Mouse (Mus musculus) intestine, embryonic 15.5 days (tissue): ENCODE data around the gene Ptpn14. TPM values are rescaled to one million over a fixed set of nuclear protein-coding genes. Genes with fewer than 3 reads are reported as not detected.

Source experiments
- ATAC-seq: fragments of 200-750 bp; cut with Nextera tagmentation; 2 replicates; pipeline ENCODE4 v1.8.0; 2017; ENCODE audit warnings: moderate TSS enrichment, moderate library complexity
- H3K27ac ChIP-seq: fragments of 300-500 bp; sonication (generic); 2 replicates; pipeline ENCODE4 v1.5.1; 2015; ENCODE audit warnings: mild to moderate bottlenecking, inconsistent platforms
- H3K27me3 ChIP-seq: fragments of 300-500 bp; sonication (generic); replicated peaks from 2 replicates; pipeline ENCODE4 v1.6.1; 2015; ENCODE audit warnings: inconsistent platforms
- H3K36me3 ChIP-seq: fragments of 300-500 bp; sonication (generic); 2 replicates; pipeline ENCODE4 v1.6.1; 2015; ENCODE audit warnings: inconsistent platforms
- H3K4me1 ChIP-seq: fragments of 300-500 bp; sonication (generic); replicated peaks from 2 replicates; pipeline ENCODE4 v1.6.1; 2015; ENCODE audit warnings: inconsistent platforms
- H3K4me2 ChIP-seq: fragments of 300-500 bp; sonication (generic); replicated peaks from 2 replicates; pipeline ENCODE4 v1.6.1; 2015; ENCODE audit warnings: mild to moderate bottlenecking, inconsistent platforms
- H3K4me3 ChIP-seq: fragments of 300-500 bp; sonication (generic); replicated peaks from 2 replicates; pipeline ENCODE4 v1.5.1; 2015; ENCODE audit warnings: inconsistent platforms
- H3K9ac ChIP-seq: fragments of 300-500 bp; sonication (generic); 2 replicates; pipeline ENCODE4 v1.6.1; 2015; ENCODE audit warnings: inconsistent platforms
- H3K9me3 ChIP-seq: fragments of 300-500 bp; sonication (generic); 2 replicates; pipeline ENCODE4 v1.6.1; 2016; ENCODE audit warnings: inconsistent platforms
- WGBS: fragments of 180-500 bp; shearing (Covaris S2); methylation state at CpG from one replicate; pipeline ENCODE4 v1.1.7; 2015; 5-methylcytosine and 5-hydroxymethylcytosine counted together
- polyA plus RNA-seq: library from polyadenylated mRNA; unstranded; fragments of >200 nt; fragmentation: Nextera tagmentation; extraction: Ambion mirVana; gene quantifications from 2 replicates; pipeline ENCODE4 v1.2.1, GENCODE M21; 2015

The Ptpn14 gene
- polyA plus RNA-seq, 1 experiment from 2014 or later = 6.2 TPM

DNA sequence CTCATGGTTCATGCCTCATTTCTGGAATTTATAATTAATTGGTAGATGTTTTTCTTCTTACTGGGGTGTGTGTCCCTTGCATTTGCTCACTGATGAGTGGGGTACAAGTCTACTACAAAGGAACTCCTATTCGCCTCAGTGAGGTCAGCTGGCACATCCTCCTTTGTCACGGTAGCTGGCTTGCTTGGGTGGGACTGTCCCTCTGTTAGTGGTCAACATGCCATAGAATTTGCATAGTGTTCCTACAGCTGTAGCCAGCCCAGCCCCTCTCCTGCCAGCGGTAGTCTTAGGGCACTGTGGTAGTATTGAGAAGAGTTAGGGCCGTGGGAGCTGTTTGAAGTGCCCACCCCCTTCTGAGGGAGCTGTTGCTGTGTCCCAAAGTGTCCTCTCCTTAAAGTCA is 73.2 kb downstream of the Ptpn14 start:
- WGBS = 94% methylated on average over 4 of the region's 4 CpGs
- H3K4me1 ChIP-seq = no peaks in the 10 kb centered on the region
- no peaks in the 10 kb centered on the region for H3K27me3 ChIP-seq
- ATAC-seq = no peak
- H3K9ac ChIP-seq = no peak overlapping the region
- H3K4me3 ChIP-seq = no peak overlapping the region
- no peak overlapping the region for H3K4me2 ChIP-seq
- H3K36me3 ChIP-seq = 0 out of 2 replicates have a peak, but pooled peaks cover 3% of the 10 kb centered on the region
- H3K27ac ChIP-seq = no peak overlapping the region
- H3K9me3 ChIP-seq = no peaks in the 10 kb centered on the region

DNA sequence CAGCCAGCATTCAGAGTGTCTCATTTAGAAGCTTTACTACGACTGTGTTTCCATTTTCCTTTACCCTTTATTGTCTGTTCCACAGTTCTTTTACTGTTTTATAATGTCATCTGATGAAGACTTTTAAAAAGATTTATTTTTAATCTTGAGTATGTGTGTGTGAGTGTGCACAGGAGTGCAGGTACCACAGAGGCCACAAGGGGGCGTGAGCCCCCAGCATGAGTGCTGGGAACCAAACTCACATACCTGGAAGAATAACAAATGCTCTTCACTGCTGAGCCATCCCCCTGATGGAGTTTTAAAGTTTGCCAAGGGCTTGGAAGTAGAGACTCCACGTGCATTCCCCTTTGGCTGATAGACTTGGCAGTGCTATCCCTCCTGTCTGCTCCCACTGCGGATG is 74.5 kb downstream of the Ptpn14 start:
- Histone ChIP-seq H3K9ac (no peak overlapping the region), H3K4me3 (no peak overlapping the region), H3K4me1 (peaks cover 6% of the 10 kb centered on the region; the same call in 1 of the 2 replicates), H3K36me3 (0 out of 2 replicates have a peak, but pooled peaks cover 3% of the 10 kb centered on the region), H3K4me2 (no peak overlapping the region), H3K27ac (no peak overlapping the region), H3K9me3 (no peaks in the 10 kb centered on the region), H3K27me3 (no peaks in the 10 kb centered on the region)
- ATAC-seq = no peak
- WGBS = 90% methylated on average over 4 of the region's 4 CpGs

DNA sequence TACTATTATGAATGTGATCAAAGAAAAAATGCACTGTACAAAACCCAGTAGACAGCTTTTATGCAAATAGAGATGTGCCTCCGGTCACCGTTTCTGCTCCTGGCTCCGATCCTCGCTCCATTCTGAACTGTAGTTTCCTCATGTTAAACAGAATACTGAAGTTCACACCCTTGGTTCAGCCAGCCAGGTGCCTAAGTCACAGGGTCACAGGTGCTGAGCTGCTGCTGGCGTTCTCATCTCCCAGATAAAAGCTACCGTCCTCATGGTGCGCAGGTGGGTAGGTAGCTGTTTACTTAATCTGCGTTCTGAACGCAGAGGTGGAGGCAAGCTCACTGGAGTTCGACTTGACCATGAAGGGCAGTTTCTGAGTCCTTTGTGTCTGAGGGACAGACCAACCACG is 75.7 kb downstream of the Ptpn14 start:
- H3K9me3 ChIP-seq = no peaks in the 10 kb centered on the region
- H3K27me3 ChIP-seq = no peaks in the 10 kb centered on the region
- H3K4me2 ChIP-seq = no peak overlapping the region
- ATAC-seq = no peak
- peaks cover 6% of the 10 kb centered on the region; the same call in 1 of the 2 replicates for H3K4me1 ChIP-seq
- no peaks in the 10 kb centered on the region for H3K36me3 ChIP-seq
- no peak overlapping the region for H3K9ac ChIP-seq
- no peak overlapping the region for H3K4me3 ChIP-seq
- H3K27ac ChIP-seq = no peak overlapping the region
- 77% methylated on average over 11 of the region's 11 CpGs for WGBS

DNA sequence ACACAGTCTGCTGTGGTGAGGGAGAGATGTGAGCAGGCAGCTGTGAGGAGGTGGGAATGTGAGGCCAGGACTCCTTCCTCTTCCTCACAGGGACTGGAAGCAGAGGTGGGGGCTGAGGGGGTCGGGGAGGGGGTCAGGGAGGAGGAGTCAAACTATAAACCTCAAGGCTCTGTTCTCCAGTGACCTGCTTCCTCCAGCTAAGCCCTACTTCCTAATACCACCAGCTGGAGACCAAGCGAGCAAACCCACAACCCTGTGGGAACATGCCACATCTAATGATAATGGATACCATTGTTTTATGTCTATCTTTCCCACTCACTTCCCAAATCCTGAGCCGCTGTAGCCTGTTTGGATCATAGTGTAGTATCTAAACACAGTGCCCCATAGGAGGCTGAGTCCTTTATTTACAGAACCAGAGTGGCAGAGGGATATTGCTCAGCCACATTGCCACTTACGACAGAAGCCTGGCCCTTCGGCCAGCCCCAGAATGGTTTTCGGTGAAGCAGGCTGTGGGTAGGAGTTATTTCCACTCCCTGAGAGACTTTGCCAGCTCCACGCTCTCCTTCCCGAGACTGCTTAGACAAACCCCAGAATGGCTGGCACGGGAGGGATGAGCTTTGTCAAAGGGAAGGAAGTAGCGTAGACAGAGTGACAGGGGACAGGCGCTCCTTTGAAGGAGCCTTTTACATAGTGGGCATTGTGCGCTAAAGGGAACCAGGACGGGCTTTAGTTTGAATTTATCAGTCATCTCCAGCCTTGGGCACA is 78.6 kb downstream of the Ptpn14 start:
- peaks cover 7% of the 10 kb centered on the region; the same call in 1 of the 2 replicates for H3K4me1 ChIP-seq
- 74% methylated on average over 13 of the region's 13 CpGs for WGBS

DNA sequence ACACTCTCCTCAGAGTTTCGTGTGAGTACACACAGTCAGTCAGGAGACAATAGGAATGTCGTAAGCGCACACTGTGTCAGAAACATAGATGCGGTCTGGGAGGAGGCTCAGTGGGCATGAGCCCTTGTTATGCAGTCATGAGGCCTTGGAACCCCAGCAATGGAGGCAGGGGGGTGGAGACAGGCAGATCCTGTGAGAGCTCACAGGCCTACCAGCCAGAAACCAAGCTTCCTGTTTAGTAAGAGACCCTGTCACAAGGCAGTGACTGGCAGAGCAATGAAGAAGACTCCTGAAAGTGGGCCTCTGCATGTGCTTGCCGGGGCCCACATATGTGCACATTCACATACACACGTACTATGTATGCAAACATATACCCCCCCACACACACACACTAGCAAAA is 79.9 kb downstream of the Ptpn14 start:
- no peaks in the 10 kb centered on the region for H3K36me3 ChIP-seq
- H3K4me2 ChIP-seq = no peak overlapping the region
- peaks cover 12% of the 10 kb centered on the region; the same call in 1 of the 2 replicates for H3K4me1 ChIP-seq
- no peak overlapping the region for H3K27ac ChIP-seq
- 96% methylated on average over 6 of the region's 6 CpGs for WGBS
- H3K9me3 ChIP-seq = no peaks in the 10 kb centered on the region
- H3K9ac ChIP-seq = no peak overlapping the region
- no peak for ATAC-seq
- no peaks in the 10 kb centered on the region for H3K27me3 ChIP-seq
- H3K4me3 ChIP-seq = no peak overlapping the region

More for the DNA sequence above, 78.6 kb downstream of the Ptpn14 start:
- ATAC-seq = no peak
- Histone ChIP-seq H3K27me3 (no peaks in the 10 kb centered on the region), H3K4me3 (no peak overlapping the region), H3K4me2 (no peak overlapping the region), H3K27ac (no peak overlapping the region), H3K9ac (no peak overlapping the region), H3K36me3 (no peaks in the 10 kb centered on the region), H3K9me3 (no peaks in the 10 kb centered on the region)

DNA sequence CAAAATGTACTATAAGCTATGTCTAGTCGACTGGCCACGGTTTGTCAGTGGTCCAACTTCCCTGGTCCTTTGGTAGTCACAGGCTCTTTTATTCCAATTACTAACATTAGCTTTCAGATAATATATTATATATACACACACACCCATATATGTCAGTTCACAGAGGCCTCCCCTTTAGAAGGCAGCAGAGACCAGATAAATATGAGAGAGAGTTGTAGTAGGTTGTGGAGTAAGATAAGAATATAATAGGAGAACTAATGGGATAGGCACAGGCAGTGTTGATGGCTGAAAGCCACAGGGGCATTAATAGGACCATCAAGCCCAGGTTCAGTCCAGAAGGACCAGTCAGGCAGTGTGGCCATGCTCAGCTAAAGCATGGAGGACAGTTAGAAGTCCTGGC is 80.4 kb downstream of the Ptpn14 start:
- 76% methylated on average over 2 of the region's 2 CpGs for WGBS
- Histone ChIP-seq H3K36me3 (no peaks in the 10 kb centered on the region), H3K27ac (no peak overlapping the region), H3K9me3 (no peaks in the 10 kb centered on the region), H3K4me3 (no peak overlapping the region), H3K9ac (no peak overlapping the region), H3K4me1 (peaks cover 12% of the 10 kb centered on the region; the same call in 1 of the 2 replicates), H3K27me3 (no peaks in the 10 kb centered on the region), H3K4me2 (no peak overlapping the region)
- ATAC-seq = no peak

DNA sequence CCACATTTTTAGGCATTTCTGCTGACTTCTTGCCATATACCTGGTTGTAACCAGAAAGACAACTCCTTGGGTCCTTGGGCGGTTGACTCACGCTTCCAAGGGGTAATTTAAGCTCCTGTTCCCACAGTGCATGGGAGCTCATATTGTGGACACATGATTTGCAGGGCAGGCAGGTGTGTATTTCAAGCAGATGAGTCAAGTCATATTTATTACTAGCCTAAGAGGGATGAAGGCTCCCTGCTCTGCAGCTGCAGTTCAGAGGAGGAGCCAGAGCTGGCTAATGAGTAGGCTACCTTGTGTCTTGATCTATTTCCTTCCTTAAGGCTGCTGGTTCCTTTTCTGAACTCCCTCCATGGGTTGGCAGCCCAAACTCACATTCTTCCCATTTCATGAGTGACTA is 83.7 kb downstream of the Ptpn14 start:
- Histone ChIP-seq H3K4me1 (peaks cover 9% of the 10 kb centered on the region; the same call in 1 of the 2 replicates), H3K27me3 (no peaks in the 10 kb centered on the region), H3K9me3 (no peaks in the 10 kb centered on the region), H3K4me2 (no peak overlapping the region), H3K27ac (no peak overlapping the region), H3K36me3 (no peaks in the 10 kb centered on the region), H3K4me3 (no peak overlapping the region), H3K9ac (no peak overlapping the region)
- ATAC-seq = peak; percentile 29; the same call in 1 of the 2 replicates
- 71% methylated on average over 2 of the region's 2 CpGs for WGBS

DNA sequence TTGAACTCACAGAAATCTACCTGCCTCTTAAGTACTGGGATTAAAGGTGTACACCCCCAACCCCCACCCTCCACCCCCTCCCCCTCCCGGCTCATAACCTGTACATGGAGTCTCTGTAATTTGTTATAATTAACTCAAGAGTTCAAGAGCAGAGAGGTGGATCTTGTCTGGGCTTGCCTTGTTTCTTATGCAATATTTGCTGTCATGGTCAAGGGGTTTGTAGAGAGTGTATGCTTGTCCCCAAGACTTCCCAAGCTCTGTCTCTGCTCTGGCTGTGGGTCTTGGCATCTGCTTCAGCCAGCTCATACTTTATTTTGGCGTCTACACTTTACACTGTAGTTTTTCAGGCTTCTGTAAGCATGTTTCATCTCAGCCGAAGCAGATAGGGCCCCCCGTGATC is 86.3 kb downstream of the Ptpn14 start:
- ATAC-seq = no peak
- no peak overlapping the region for H3K9ac ChIP-seq
- H3K4me3 ChIP-seq = no peak overlapping the region
- H3K4me1 ChIP-seq = peaks cover 6% of the 10 kb centered on the region; the same call in 1 of the 2 replicates
- no peak overlapping the region for H3K4me2 ChIP-seq
- 74% methylated on average over 4 of the region's 4 CpGs for WGBS
- no peaks in the 10 kb centered on the region for H3K36me3 ChIP-seq
- no peak overlapping the region for H3K27ac ChIP-seq
- no peaks in the 10 kb centered on the region for H3K9me3 ChIP-seq
- H3K27me3 ChIP-seq = no peaks in the 10 kb centered on the region

DNA sequence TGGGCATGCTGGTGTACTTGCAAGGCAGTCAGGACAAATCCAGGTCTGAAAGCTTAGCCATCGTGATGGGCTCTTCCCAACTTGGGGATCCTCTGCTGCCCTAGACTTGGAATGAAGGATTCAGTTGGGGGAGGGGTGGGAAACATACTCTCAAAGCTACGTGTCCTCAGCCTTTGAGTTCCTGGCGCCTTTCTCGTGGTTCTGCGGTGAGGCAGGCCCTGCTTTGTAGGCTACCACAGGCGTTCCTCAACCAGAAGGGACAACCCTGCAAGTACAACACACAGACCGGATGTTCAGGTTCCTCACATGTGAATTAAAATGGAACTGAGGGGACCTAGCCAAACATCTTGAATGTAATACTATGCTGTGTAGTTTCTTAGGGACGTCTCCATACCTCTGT is 89.0 kb downstream of the Ptpn14 start:
- Histone ChIP-seq H3K4me2 (no peak overlapping the region), H3K27me3 (no peaks in the 10 kb centered on the region), H3K9me3 (no peaks in the 10 kb centered on the region), H3K4me1 (peaks cover 8% of the 10 kb centered on the region; the same call in 1 of the 2 replicates), H3K27ac (0 out of 2 replicates have a peak overlapping the region, but pooled peaks have one; percentile 33), H3K36me3 (no peaks in the 10 kb centered on the region), H3K9ac (no peak overlapping the region), H3K4me3 (no peak overlapping the region)
- no peak for ATAC-seq
- WGBS = 75% methylated on average over 8 of the region's 8 CpGs

DNA sequence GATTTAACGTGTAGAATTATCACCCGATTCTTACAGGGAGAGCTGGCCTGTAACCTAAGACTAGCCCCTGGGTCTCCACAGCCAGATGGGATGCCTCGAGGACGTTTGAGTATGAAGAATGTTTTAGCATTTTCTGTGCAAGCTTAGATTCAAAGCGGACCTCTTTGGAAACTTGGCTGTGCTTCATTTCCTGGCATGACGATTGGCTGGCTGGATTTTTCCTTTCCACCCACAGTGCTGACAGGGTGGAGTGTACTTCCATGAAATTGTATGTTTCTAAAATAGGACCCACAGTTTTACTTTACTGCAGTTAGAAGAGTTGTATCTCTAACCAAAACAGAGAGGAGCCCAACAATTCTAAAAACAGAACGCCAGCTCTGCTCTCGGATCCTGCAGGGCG is 89.7 kb downstream of the Ptpn14 start:
- H3K27ac ChIP-seq = 0 out of 2 replicates have a peak overlapping the region, but pooled peaks have one; percentile 33
- no peaks in the 10 kb centered on the region for H3K27me3 ChIP-seq
- no peaks in the 10 kb centered on the region for H3K36me3 ChIP-seq
- 56% methylated on average over 9 of the region's 9 CpGs for WGBS
- H3K4me1 ChIP-seq = peaks cover 6% of the 10 kb centered on the region; the same call in 1 of the 2 replicates
- no peak overlapping the region for H3K4me3 ChIP-seq
- ATAC-seq = no peak
- H3K9me3 ChIP-seq = no peaks in the 10 kb centered on the region
- no peak overlapping the region for H3K4me2 ChIP-seq
- no peak overlapping the region for H3K9ac ChIP-seq

DNA sequence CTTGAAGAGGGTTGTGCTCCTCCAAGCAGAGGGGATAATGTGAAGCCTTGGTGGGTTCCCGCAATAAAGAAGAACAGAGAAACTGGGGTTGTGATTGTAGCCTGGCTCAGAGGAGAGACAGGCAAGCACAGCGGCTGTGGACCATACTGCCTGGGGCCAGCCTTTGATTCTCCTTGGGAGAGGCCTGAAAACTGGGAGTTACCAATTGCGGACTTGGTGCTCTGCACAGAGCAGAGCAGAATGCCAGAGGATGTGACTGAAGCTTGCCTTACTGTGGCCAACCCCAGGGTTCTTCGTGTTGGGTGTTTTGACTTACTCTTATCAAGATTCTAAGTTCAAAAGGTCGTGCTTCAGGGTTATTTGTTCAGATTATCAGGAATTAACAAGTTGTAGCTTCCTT is 92.0 kb downstream of the Ptpn14 start:
- H3K4me1 ChIP-seq = peaks cover 6% of the 10 kb centered on the region; the same call in 1 of the 2 replicates
- H3K9ac ChIP-seq = no peak overlapping the region
- no peaks in the 10 kb centered on the region for H3K36me3 ChIP-seq
- no peaks in the 10 kb centered on the region for H3K9me3 ChIP-seq
- peak; percentile 65 for ATAC-seq
- H3K27me3 ChIP-seq = no peaks in the 10 kb centered on the region
- H3K4me2 ChIP-seq = no peak overlapping the region
- H3K27ac ChIP-seq = no peak overlapping the region
- WGBS = 47% methylated on average over 5 of the region's 5 CpGs
- no peak overlapping the region for H3K4me3 ChIP-seq

DNA sequence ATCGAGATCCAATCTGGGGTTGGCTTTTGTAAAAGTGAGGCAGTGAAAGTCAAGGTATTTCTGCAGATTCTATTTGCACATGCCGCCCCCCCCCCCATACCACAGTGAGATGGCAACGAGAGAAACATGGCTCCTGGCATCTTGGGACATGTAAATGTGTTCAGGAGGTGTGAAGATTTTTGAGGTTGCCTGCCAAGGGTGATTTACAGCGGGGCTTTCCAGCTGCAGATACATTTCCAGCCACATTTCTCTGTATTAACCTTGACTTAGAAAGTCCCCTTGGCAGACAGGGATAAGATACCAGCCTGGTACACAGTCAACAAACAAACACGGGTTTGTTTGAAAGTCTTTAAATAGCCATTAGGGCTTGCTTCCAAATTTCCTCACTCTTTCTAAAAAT is 96.4 kb downstream of the Ptpn14 start:
- Histone ChIP-seq H3K9ac (no peak overlapping the region), H3K36me3 (peaks cover 12% of the 10 kb centered on the region; the same call in 1 of the 2 replicates), H3K4me3 (no peak overlapping the region), H3K4me2 (no peak overlapping the region), H3K27ac (no peak overlapping the region), H3K27me3 (no peaks in the 10 kb centered on the region), H3K4me1 (peaks cover 6% of the 10 kb centered on the region; the same call in 1 of the 2 replicates), H3K9me3 (no peaks in the 10 kb centered on the region)
- 84% methylated on average over 5 of the region's 5 CpGs for WGBS
- no peak for ATAC-seq

DNA sequence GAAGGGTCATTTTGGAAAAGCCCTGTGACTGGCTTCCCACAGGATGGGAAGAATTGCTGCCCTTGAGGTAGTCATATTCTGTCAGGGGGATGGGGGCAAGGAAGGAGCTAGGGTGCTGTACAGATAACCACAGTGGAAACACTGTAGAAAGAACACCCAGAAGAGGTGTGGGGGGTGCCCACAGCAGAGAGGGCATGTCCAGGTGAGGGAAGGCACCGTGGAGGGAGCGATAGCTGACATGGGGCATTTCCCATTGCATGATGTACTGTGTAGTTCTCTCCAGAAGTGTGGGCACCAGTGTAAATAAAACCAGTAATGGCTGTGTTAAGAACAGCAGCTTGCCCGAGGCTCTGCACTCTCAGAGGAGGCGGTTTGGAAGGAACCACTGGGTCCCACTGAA is 102.3 kb downstream of the Ptpn14 start:
- 49% methylated on average over 4 of the region's 4 CpGs for WGBS
- peaks cover 4% of the 10 kb centered on the region; the same call in 1 of the 2 replicates for H3K4me1 ChIP-seq
- no peaks in the 10 kb centered on the region for H3K27me3 ChIP-seq
- H3K9ac ChIP-seq = no peak overlapping the region
- peaks cover 12% of the 10 kb centered on the region; the same call in 1 of the 2 replicates for H3K36me3 ChIP-seq
- ATAC-seq = peak; percentile 13
- H3K4me2 ChIP-seq = peak overlapping the region; percentile 7; the same call in 1 of the 2 replicates
- no peak overlapping the region for H3K27ac ChIP-seq
- H3K9me3 ChIP-seq = no peaks in the 10 kb centered on the region
- no peak overlapping the region for H3K4me3 ChIP-seq
